Mouse (Mus musculus) intestine, postnatal 0 days (tissue): Measurements from ENCODE around the gene Irf6. TPM values are rescaled to one million over a fixed set of nuclear protein-coding genes. Genes with fewer than 3 reads are reported as not detected.

ENCODE experiments used
- ATAC-seq: fragments of 200-750 bp; cut with Nextera tagmentation; 2 replicates; pipeline ENCODE4 v1.8.0; 2017; ENCODE audit warnings: mild to moderate bottlenecking, moderate TSS enrichment, moderate library complexity
- H3K27ac ChIP-seq: fragments of 300-500 bp; sonication (generic); 2 replicates; pipeline ENCODE4 v1.5.1; 2014; ENCODE audit warnings: mild to moderate bottlenecking, low read depth, low read length, moderate library complexity
- H3K27me3 ChIP-seq: fragments of 300-500 bp; sonication (generic); replicated peaks from 2 replicates; pipeline ENCODE4 v1.6.1; 2014; ENCODE audit warnings: low read length, mixed read lengths; ENCODE audit not compliant: control insufficient read depth, insufficient read depth
- H3K36me3 ChIP-seq: fragments of 300-500 bp; sonication (generic); 2 replicates; pipeline ENCODE4 v1.6.1; 2014; ENCODE audit warnings: mild to moderate bottlenecking, moderate library complexity; ENCODE audit not compliant: control insufficient read depth, insufficient read depth
- H3K4me1 ChIP-seq: fragments of 300-500 bp; sonication (generic); replicated peaks from 2 replicates; pipeline ENCODE4 v1.6.1; 2014; ENCODE audit warnings: antibody characterized with exemption, low read length, mixed read lengths; ENCODE audit not compliant: control insufficient read depth, insufficient read depth
- H3K4me2 ChIP-seq: fragments of 300-500 bp; sonication (generic); replicated peaks from 2 replicates; pipeline ENCODE4 v1.6.1; 2014; ENCODE audit warnings: low read depth, mild to moderate bottlenecking, moderate library complexity
- H3K4me3 ChIP-seq: fragments of 300-500 bp; sonication (generic); 2 replicates; pipeline ENCODE4 v1.5.1; 2014; ENCODE audit warnings: low read depth, low read length
- H3K9ac ChIP-seq: fragments of 300-500 bp; sonication (generic); 2 replicates; pipeline ENCODE4 v1.6.1; 2014; ENCODE audit warnings: mild to moderate bottlenecking, low read depth, low read length
- H3K9me3 ChIP-seq: fragments of 300-500 bp; sonication (generic); 2 replicates; pipeline ENCODE4 v1.6.1; 2016; ENCODE audit warnings: mixed run types; ENCODE audit not compliant: control insufficient read depth
- CTCF ChIP-seq: sonication (generic); IDR thresholded peaks from 2 replicates; pipeline ENCODE4 v1.5.1; 2016; ENCODE audit warnings: low read depth, mild to moderate bottlenecking, control low read depth, antibody characterized with exemption, moderate library complexity
- WGBS: fragments of 180-500 bp; shearing (Covaris S2); extraction: QIAGEN DNeasy Blood & Tissue Kit; methylation state at CpG from one replicate; pipeline ENCODE4 v1.1.7; 2014; 5-methylcytosine and 5-hydroxymethylcytosine counted together
- polyA plus RNA-seq: library from polyadenylated mRNA; unstranded; fragments of >200 nt; fragmentation: Nextera tagmentation; extraction: Ambion mirVana; gene quantifications from 2 replicates; pipeline ENCODE4 v1.2.1, GENCODE M21; 2015

Gene Irf6
- polyA plus RNA-seq, 1 experiment from 2014 or later: 48.3 TPM

DNA sequence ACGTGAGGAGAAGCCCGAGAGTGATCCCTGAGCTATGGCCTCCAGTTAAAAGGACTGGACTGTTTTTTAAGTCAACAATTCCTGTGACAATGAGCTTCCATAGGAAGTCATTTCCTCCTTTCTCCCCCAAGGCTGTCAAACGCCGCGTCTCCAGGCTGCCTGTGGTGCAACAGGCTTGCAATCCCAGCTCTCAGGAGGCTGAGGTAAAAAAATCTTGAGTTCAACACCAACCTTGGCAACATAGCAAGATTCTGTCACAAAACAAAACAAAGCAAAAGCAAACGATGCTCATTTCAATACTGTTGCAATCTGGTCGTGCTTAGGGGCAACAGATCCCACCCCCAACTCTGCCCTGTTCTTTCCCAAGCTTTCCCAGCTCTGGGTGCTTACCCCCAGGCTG is 14.8 kb upstream of the Irf6 start:
- no peak for ATAC-seq
- Histone ChIP-seq H3K27me3 (no peaks in the 10 kb centered on the region), H3K9me3 (no peaks in the 10 kb centered on the region), H3K27ac (no peak overlapping the region), H3K36me3 (no peaks in the 10 kb centered on the region), H3K4me1 (no peaks in the 10 kb centered on the region), H3K4me2 (no peak overlapping the region), H3K9ac (no peak overlapping the region), H3K4me3 (no peak overlapping the region)
- 21% methylated on average over 7 of the region's 7 CpGs for WGBS
- TF ChIP-seq CTCF: no peak

DNA sequence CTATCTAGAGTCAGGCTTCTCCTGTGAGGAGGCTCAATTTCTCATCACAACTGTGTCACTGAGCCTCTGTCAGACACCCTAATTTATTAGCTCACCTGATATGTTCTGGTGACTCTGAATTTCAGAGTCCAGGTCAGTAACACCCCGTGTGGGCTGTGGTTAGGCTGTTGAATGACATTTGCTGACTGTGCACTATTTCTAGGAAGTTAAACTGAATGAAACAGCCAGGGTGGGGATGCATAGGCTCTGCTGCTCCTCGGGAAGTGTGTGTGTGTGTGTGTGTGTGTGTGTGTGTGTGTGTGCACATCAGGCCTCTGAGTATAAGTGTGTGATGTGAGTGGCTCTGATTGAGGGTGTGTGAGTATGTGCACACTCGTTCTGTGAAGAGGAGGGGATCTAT is 14.2 kb upstream of the Irf6 start:
- Histone ChIP-seq H3K9ac (no peak overlapping the region), H3K9me3 (no peaks in the 10 kb centered on the region), H3K4me3 (no peak overlapping the region), H3K27ac (no peak overlapping the region; the same call in 1 of the 2 replicates), H3K27me3 (no peaks in the 10 kb centered on the region), H3K4me2 (0 out of 2 replicates have a peak overlapping the region, but pooled peaks have one; percentile 3), H3K36me3 (no peaks in the 10 kb centered on the region), H3K4me1 (no peaks in the 10 kb centered on the region)
- ATAC-seq: peak; percentile 63
- no peak for TF ChIP-seq CTCF
- WGBS: 31% methylated on average over 3 of the region's 3 CpGs

DNA sequence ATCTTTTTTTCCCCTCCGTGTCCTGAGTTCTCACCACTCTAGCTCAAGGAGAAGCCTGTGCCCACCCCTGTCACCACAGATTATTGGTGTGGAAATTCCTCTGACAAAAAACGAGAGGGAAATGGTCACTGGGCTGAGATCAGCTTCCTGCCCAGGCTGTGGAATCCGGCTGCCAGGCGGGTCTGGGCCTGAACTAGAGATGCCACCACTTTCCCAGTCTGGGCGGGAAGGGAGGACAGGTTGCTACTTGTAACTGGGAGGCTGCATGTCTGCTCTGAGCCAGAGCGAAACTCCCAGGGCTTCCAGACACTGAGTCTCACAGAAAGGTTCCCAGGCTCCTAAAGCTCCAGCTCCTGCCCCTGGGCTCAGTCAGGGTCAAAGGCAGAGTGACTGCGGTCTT is 11.8 kb upstream of the Irf6 start:
- Histone ChIP-seq H3K4me2 (no peak overlapping the region), H3K27ac (no peak overlapping the region), H3K36me3 (no peaks in the 10 kb centered on the region), H3K9ac (no peak overlapping the region), H3K4me3 (no peak overlapping the region), H3K27me3 (no peaks in the 10 kb centered on the region), H3K9me3 (no peaks in the 10 kb centered on the region), H3K4me1 (no peaks in the 10 kb centered on the region)
- no peak for TF ChIP-seq CTCF
- 87% methylated on average over 7 of the region's 7 CpGs for WGBS
- ATAC-seq: no peak

DNA sequence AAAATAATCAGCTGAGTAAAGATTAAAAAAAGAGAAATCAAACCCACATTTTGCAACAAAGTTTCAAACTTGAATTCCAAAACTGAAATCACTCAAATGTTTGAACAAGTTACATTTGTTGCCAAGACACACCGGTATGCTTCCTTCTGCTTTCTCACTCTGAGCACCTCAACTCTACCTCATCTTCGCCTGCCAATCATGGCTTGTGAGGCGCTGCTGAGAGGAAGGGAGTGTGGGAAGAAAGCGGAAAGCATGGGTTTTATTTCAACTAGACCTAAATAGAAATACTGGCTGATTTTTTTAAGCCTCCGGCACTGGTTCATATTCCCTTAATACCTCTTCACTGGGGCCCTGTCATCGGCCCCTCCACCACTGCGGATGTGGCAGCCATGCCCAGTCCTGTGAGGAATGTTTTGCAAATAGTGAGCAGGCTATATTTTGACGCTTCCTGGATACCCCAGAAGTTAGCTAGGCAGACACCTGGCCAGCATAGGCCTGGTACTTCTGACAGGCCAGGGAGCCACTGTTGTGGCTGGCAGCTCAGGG is 10.3 kb upstream of the Irf6 start:
- no peak overlapping the region for H3K9ac ChIP-seq
- WGBS: 88% methylated on average over 8 of the region's 8 CpGs

DNA sequence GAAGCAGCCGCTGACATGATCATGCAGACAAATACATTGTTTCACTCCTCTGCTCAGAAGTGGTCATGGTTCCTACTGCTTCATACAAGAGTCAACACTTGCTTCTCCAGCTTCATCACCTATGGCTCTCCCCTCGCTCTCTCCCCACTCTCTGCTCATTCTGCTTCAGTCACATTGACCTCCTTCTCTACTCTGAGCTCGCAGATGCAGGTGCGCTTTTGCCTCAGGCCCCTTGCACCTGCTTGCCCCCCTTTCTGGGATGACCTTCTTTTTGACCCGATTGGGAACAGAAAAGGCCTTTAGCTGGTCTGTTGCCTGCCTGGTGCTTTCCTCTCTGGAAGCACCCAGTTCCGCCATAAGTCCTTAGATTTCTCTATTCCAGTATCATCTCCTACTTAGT is 8.4 kb upstream of the Irf6 start:
- Histone ChIP-seq H3K4me1 (no peaks in the 10 kb centered on the region; the same call in 1 of the 2 replicates), H3K27me3 (no peaks in the 10 kb centered on the region), H3K36me3 (no peaks in the 10 kb centered on the region), H3K4me3 (no peak overlapping the region), H3K9ac (no peak overlapping the region), H3K4me2 (no peak overlapping the region), H3K9me3 (no peaks in the 10 kb centered on the region), H3K27ac (no peak overlapping the region)
- 92% methylated on average over 6 of the region's 6 CpGs for WGBS
- TF ChIP-seq CTCF: no peak
- no peak for ATAC-seq

More for the DNA sequence above, 10.3 kb upstream of the Irf6 start:
- Histone ChIP-seq H3K27ac (no peak overlapping the region), H3K9me3 (no peaks in the 10 kb centered on the region), H3K27me3 (no peaks in the 10 kb centered on the region), H3K4me1 (no peaks in the 10 kb centered on the region), H3K36me3 (no peaks in the 10 kb centered on the region), H3K4me3 (no peak overlapping the region), H3K4me2 (no peak overlapping the region)
- ATAC-seq: no peak
- TF ChIP-seq CTCF: no peak

DNA sequence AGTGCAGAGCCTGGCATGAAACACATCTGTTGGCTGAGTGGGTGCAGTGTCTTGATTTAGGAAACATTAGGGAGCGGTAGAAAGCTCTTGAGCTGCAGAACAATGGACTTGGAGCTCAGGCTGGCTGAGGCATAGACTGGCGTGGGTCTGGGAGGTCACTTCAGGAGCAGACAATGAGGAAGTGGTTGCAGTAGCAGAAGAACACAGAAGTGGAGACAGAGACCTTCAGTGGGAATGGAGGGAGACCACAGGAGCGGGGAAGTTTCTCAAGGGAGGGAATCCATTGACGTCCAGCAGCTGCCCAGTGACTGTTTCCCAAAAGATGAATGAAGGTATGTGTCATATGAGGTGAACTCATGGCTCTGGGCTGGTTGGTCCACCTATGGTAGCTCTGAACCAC is 7.8 kb upstream of the Irf6 start:
- Histone ChIP-seq H3K9ac (no peak overlapping the region), H3K27ac (no peak overlapping the region), H3K4me1 (peaks cover 5% of the 10 kb centered on the region; the same call in 1 of the 2 replicates), H3K4me3 (no peak overlapping the region), H3K9me3 (no peaks in the 10 kb centered on the region), H3K36me3 (no peaks in the 10 kb centered on the region), H3K4me2 (no peak overlapping the region), H3K27me3 (no peaks in the 10 kb centered on the region)
- no peak for TF ChIP-seq CTCF
- ATAC-seq: no peak
- WGBS: 77% methylated on average over 4 of the region's 4 CpGs

DNA sequence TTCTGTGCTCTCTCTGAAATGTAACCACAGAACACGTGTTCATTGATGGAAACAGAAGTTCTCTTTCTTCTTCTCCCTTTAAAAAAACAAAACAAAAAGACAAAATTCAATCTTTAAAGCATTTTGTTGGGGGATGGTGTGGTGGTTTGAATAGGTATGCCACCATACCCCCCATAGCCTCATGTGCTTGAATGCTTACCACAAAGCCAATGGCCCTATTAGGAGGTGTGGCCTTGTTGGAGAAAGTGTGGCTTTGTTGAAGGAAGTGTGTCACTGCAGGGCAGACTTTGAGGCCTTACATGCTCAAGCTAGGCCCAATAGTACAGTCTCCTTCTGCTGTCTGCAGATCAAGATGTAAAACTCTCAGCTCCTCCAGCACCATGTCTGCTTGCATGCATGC is 6.5 kb upstream of the Irf6 start:
- Histone ChIP-seq H3K4me3 (no peak overlapping the region), H3K36me3 (no peaks in the 10 kb centered on the region), H3K9me3 (no peaks in the 10 kb centered on the region), H3K4me2 (no peak overlapping the region), H3K27ac (no peak overlapping the region), H3K4me1 (peaks cover 5% of the 10 kb centered on the region; the same call in 1 of the 2 replicates), H3K9ac (no peak overlapping the region), H3K27me3 (no peaks in the 10 kb centered on the region)
- no peak for ATAC-seq
- WGBS: 72% methylated on average over 1 of the region's 1 CpGs
- no peak for TF ChIP-seq CTCF
